Mouse (Mus musculus): ENCODE data around the gene Mmp3. TPM values are rescaled to one million over a fixed set of nuclear protein-coding genes. Genes with fewer than 3 reads are reported as not detected.
"Not testable (repeated sequence)": the region's sequence is repeated elsewhere in the genome, so short reads cannot be mapped to it uniquely, and the experiment has no call there.

Gene Mmp3
- polyA plus RNA-seq (2015; fragmentation: Nextera tagmentation; extraction: Ambion mirVana): not detected in 2 replicates

- Histone ChIP-seq H3K36me3 (ENCODE audit: control insufficient read depth, insufficient read depth) (no peaks in the 10 kb centered on the region), H3K9me3 (replicated peaks; ENCODE audit: control insufficient read depth, low read length) (no peaks in the 10 kb centered on the region), H3K9ac (ENCODE audit: low read length) (no peak within 1 kb of the TSS), H3K4me3 (ENCODE audit: low read length) (no peak within 1 kb of the TSS), H3K4me1 (ENCODE audit: control insufficient read depth, insufficient read depth, low read length) (no peaks in the 10 kb centered on the region), H3K4me2 (ENCODE audit: low read depth, low read length) (no peak within 1 kb of the TSS), H3K27me3 (ENCODE audit: control insufficient read depth, insufficient read depth, low read length) (no peaks in the 10 kb centered on the region), H3K27ac (ENCODE audit: low read length) (no peak within 1 kb of the TSS)
- no peak for ATAC-seq (replicated peaks; ENCODE audit: extremely low read depth, insufficient read depth, low FRiP score)
- WGBS: 81% methylated on average over 2 of the region's 2 CpGs
These were observed at the start of gene Mmp3 for GRCm38 (mm10) chr9:7445522-7445921. Gene Mmp3, plus strand, starts transcription at chr9:7445822.

- not testable (repeated sequence) for H3K9ac ChIP-seq (ENCODE audit: low read length); H3K9me3 ChIP-seq (replicated peaks; ENCODE audit: control insufficient read depth, low read length); H3K36me3 ChIP-seq (ENCODE audit: control insufficient read depth, insufficient read depth); ATAC-seq (replicated peaks; ENCODE audit: extremely low read depth, insufficient read depth, low FRiP score); H3K4me2 ChIP-seq (ENCODE audit: low read depth, low read length); H3K27me3 ChIP-seq (ENCODE audit: control insufficient read depth, insufficient read depth, low read length); H3K4me1 ChIP-seq (ENCODE audit: control insufficient read depth, insufficient read depth, low read length); H3K4me3 ChIP-seq (ENCODE audit: low read length); H3K27ac ChIP-seq (ENCODE audit: low read length)
- WGBS: 81% methylated on average over 8 of the region's 8 CpGs
These were observed 49.1 kb upstream of the Mmp3 start for GRCm38 (mm10) chr9:7396556-7396955.

GRCm38 (mm10) chr9:7453302-7453701, 7.7 kb downstream of the Mmp3 start:
- Histone ChIP-seq H3K36me3 (ENCODE audit: control insufficient read depth, insufficient read depth) (no peaks in the 10 kb centered on the region), H3K4me3 (ENCODE audit: low read length) (no peak overlapping the region), H3K27ac (ENCODE audit: low read length) (no peak overlapping the region), H3K27me3 (ENCODE audit: control insufficient read depth, insufficient read depth, low read length) (no peaks in the 10 kb centered on the region), H3K9me3 (replicated peaks; ENCODE audit: control insufficient read depth, low read length) (no peaks in the 10 kb centered on the region), H3K4me2 (ENCODE audit: low read depth, low read length) (no peak overlapping the region), H3K9ac (ENCODE audit: low read length) (no peak overlapping the region), H3K4me1 (ENCODE audit: control insufficient read depth, insufficient read depth, low read length) (no peaks in the 10 kb centered on the region)
- 98% methylated on average over 2 of the region's 2 CpGs for WGBS
- ATAC-seq (replicated peaks; ENCODE audit: extremely low read depth, insufficient read depth, low FRiP score): no peak

GRCm38 (mm10) chr9:7470262-7470661, 24.6 kb downstream of the Mmp3 start:
- H3K4me1 ChIP-seq (ENCODE audit: control insufficient read depth, insufficient read depth, low read length): no peaks in the 10 kb centered on the region
- no peaks in the 10 kb centered on the region for H3K9me3 ChIP-seq (replicated peaks; ENCODE audit: control insufficient read depth, low read length)
- 94% methylated on average over 1 of the region's 1 CpGs for WGBS
- H3K36me3 ChIP-seq (ENCODE audit: control insufficient read depth, insufficient read depth): no peaks in the 10 kb centered on the region
- H3K4me3 ChIP-seq (ENCODE audit: low read length): no peak overlapping the region
- ATAC-seq (replicated peaks; ENCODE audit: extremely low read depth, insufficient read depth, low FRiP score): no peak
- H3K4me2 ChIP-seq (ENCODE audit: low read depth, low read length): no peak overlapping the region
- no peak overlapping the region for H3K9ac ChIP-seq (ENCODE audit: low read length)
- H3K27ac ChIP-seq (ENCODE audit: low read length): no peak overlapping the region
- H3K27me3 ChIP-seq (ENCODE audit: control insufficient read depth, insufficient read depth, low read length): no peaks in the 10 kb centered on the region

GRCm38 (mm10) chr9:7483684-7484394, 38.2 kb downstream of the Mmp3 start:
- Histone ChIP-seq H3K27me3 (ENCODE audit: control insufficient read depth, insufficient read depth, low read length) (no peaks in the 10 kb centered on the region), H3K36me3 (ENCODE audit: control insufficient read depth, insufficient read depth) (no peaks in the 10 kb centered on the region), H3K4me1 (ENCODE audit: control insufficient read depth, insufficient read depth, low read length) (no peaks in the 10 kb centered on the region), H3K9ac (ENCODE audit: low read length) (no peak overlapping the region), H3K27ac (ENCODE audit: low read length) (no peak overlapping the region), H3K9me3 (replicated peaks; ENCODE audit: control insufficient read depth, low read length) (no peaks in the 10 kb centered on the region), H3K4me2 (ENCODE audit: low read depth, low read length) (no peak overlapping the region), H3K4me3 (ENCODE audit: low read length) (no peak overlapping the region)
- ATAC-seq (replicated peaks; ENCODE audit: extremely low read depth, insufficient read depth, low FRiP score): no peak
- WGBS: 67% methylated on average over 5 of the region's 5 CpGs

GRCm38 (mm10) chr9:7501138-7501537, 55.5 kb downstream of the Mmp3 start:
- Histone ChIP-seq H3K36me3 (ENCODE audit: control insufficient read depth, insufficient read depth) (no peaks in the 10 kb centered on the region), H3K9ac (ENCODE audit: low read length) (no peak overlapping the region), H3K27ac (ENCODE audit: low read length) (no peak overlapping the region), H3K4me1 (ENCODE audit: control insufficient read depth, insufficient read depth, low read length) (no peaks in the 10 kb centered on the region), H3K27me3 (ENCODE audit: control insufficient read depth, insufficient read depth, low read length) (no peaks in the 10 kb centered on the region), H3K9me3 (replicated peaks; ENCODE audit: control insufficient read depth, low read length) (no peaks in the 10 kb centered on the region), H3K4me2 (ENCODE audit: low read depth, low read length) (no peak overlapping the region), H3K4me3 (ENCODE audit: low read length) (no peak overlapping the region)
- 78% methylated on average over 3 of the region's 3 CpGs for WGBS
- no peak for ATAC-seq (replicated peaks; ENCODE audit: extremely low read depth, insufficient read depth, low FRiP score)

GRCm38 (mm10) chr9:7502051-7502450, 56.4 kb downstream of the Mmp3 start, which contains the start of gene Mmp10:
Gene Mmp10, plus strand, starts transcription at chr9:7502352.
- H3K27me3 ChIP-seq (ENCODE audit: control insufficient read depth, insufficient read depth, low read length): no peaks in the 10 kb centered on the region
- no peak within 1 kb of the TSS for H3K27ac ChIP-seq (ENCODE audit: low read length)
- H3K36me3 ChIP-seq (ENCODE audit: control insufficient read depth, insufficient read depth): no peaks in the 10 kb centered on the region
- H3K4me2 ChIP-seq (ENCODE audit: low read depth, low read length): no peak within 1 kb of the TSS
- H3K9ac ChIP-seq (ENCODE audit: low read length): no peak within 1 kb of the TSS
- no peaks in the 10 kb centered on the region for H3K4me1 ChIP-seq (ENCODE audit: control insufficient read depth, insufficient read depth, low read length)
- H3K9me3 ChIP-seq (replicated peaks; ENCODE audit: control insufficient read depth, low read length): no peaks in the 10 kb centered on the region
- H3K4me3 ChIP-seq (ENCODE audit: low read length): no peak within 1 kb of the TSS
- 69% methylated on average over 3 of the region's 3 CpGs for WGBS
- no peak for ATAC-seq (replicated peaks; ENCODE audit: extremely low read depth, insufficient read depth, low FRiP score)

Other genes with a start within 250 kb of the Mmp3 start
- 0.14 and 0.25 TPM in 2 replicates for gene Mmp13, start 173.3 kb upstream of the Mmp3 start, polyA plus RNA-seq (2015; fragmentation: Nextera tagmentation; extraction: Ambion mirVana)
- 1.7 and 1.8 TPM in 2 replicates for gene Mmp12, start 101.4 kb upstream of the Mmp3 start, polyA plus RNA-seq (2015; fragmentation: Nextera tagmentation; extraction: Ambion mirVana)
- not detected in 2 replicates for gene Mmp1b, start 57.8 kb upstream of the Mmp3 start, polyA plus RNA-seq (2015; fragmentation: Nextera tagmentation; extraction: Ambion mirVana)
- not detected in 2 replicates for gene Mmp10, start 56.5 kb downstream of the Mmp3 start, polyA plus RNA-seq (2015; fragmentation: Nextera tagmentation; extraction: Ambion mirVana)
- 0.56 and 1.2 TPM in 2 replicates for gene Mmp8, start 112.6 kb downstream of the Mmp3 start, polyA plus RNA-seq (2015; fragmentation: Nextera tagmentation; extraction: Ambion mirVana)
- gene Mmp27, start 125.6 kb downstream of the Mmp3 start, polyA plus RNA-seq (2015; fragmentation: Nextera tagmentation; extraction: Ambion mirVana): not detected in 2 replicates
- not detected in 2 replicates for gene Mmp20, start 182.4 kb downstream of the Mmp3 start, polyA plus RNA-seq (2015; fragmentation: Nextera tagmentation; extraction: Ambion mirVana)
- not detected in 2 replicates for gene Mmp7, start 246.3 kb downstream of the Mmp3 start, polyA plus RNA-seq (2015; fragmentation: Nextera tagmentation; extraction: Ambion mirVana)